Mouse (Mus musculus) urinary bladder, postnatal 10 days (tissue): Measurements from ENCODE around the gene Maco1.
"Not testable (repeated sequence)": the region's sequence is repeated elsewhere in the genome, so short reads cannot be mapped to it uniquely, and the experiment has no call there.

Source experiments
- DNase-seq: peaks from one replicate; pipeline ENCODE4 v3.0.0; 2022; ENCODE audit warnings: low spot score

Maco1 gene

DNA sequence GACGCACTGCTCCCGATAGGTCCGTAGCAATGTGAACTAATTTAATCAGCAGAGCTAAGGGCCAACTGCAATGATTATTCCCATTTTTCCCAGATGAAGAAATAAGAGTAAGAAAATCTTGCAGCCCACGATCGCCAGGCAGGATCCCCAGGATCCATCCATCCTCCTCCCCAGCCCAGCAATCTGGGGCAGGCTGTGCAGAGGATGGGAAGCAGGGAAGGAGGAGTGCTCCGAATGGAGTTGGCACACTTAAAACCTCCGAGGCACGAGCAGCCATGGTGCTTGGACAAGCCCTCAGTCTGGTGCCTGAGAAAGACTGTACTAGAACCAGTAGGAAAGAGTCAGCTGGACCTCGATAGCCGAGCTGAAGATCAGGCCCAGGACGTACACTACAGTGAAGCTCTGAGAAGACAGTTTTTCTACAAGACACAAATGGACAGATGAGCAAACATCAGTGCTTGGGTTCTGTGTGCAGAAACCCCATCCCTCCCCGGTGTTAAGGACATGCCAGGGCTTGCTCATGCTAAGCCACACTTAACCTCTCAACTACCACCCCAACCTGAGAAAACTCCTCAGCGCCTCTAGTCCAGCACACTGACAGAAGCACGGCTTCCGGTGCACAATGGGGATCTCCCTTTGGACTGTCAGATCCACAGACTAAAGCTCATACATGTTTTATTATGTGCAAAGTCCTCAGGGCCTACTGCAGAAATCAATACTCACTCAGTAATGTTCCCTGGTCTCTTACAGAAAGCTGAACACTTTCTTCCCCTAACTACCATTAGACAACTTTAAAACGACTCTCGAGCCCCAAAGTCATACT is 39.5 kb downstream of the Maco1 start:
- no peak for DNase-seq

DNA sequence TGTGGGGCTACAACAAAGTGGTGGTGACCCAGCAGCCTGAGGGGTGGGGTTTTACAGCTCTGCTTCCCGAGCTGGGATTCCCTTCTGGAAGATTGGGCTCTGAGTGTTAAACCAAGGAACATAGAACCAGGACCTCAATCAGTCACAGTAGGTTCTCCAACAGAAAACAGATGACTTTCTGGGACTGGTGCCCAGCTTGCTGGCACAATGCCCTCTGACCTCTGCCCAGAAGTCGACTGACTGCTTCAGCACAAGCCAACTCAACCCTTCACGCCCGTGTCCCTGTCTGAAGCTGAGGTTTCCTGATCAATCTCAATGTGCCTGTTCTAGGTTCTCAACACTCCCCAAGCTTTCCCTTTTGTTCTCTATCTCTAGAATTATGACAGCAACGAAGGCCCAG is 48.4 kb downstream of the Maco1 start:
- no peak for DNase-seq

DNA sequence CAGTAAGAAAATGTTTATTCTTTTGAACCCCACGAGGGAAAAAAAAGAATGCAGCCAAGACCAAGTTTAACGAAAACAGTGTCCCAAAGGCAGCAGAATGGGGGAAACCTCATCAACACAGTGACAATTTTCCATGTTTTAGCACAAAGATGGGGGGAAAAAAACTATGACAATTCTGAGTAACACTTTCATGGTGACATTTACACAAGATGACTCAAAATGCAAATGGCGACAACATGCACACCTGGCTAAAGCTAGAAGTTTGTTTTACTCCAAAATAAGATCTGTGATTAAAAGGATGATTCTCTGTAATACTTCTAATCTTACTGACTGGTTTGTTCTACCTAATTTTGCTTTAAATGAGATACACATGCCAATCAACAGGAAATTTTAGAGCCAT is 50.4 kb downstream of the Maco1 start:
- no peak for DNase-seq

DNA sequence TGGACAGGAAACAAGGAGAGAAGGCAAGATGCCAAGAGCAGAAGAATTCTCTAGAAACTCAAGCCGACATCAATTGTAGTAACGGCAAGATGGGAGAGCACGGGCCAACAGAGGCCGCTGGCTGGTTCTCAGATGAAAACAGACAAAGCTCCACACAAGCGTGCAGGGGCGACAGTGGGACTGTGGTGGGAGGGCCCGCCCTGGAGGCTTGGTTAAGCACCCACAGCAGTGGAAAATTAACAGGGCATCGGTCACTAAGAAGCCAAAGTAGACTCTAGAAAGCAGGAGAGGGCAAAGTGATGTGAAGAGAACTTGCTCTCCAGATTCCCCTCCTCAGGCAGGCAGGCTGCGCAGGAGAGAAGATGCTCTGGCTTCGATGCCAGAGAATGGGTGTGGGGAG is 51.0 kb downstream of the Maco1 start:
- no peak for DNase-seq

DNA sequence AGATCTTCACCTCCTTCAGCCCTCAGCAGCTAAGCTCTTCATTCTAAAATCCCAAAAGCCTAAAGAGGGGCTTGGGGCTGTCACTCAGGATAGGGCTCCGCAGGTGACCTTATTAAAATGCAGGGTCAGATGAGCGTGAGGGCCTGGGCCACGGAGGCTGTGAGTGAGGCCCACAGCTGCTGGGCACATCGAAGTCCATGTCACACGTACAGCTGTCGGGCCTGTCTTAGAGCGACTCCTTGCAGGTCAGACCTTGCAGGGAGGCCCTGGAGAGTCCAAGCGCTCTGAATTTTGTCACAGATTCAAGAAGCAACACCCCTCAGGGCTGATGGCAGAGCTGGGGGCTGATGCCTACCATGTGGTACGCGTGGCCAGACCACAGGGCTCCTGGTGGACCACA is 52.5 kb downstream of the Maco1 start:
- no peak for DNase-seq

DNA sequence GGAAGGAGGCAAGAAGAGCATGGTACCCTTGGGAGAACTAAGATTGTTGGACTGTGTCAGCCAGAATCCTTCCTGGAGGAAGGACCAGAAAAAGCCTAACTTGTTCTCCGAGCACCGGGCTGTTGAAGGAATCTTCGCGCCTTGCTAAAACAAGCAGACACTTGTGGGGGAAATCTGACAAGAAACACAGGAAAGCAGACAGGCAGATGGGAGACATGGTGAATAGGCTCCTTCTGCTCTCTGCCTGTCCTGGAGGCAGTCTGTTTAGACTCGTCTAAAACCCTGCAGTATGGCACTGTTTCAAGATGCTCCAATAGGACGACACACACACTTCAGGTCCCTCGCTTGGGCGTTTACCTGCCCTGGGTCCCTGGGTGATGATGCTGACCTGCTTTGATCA is 53.0 kb downstream of the Maco1 start:
- DNase-seq, result no peak

DNA sequence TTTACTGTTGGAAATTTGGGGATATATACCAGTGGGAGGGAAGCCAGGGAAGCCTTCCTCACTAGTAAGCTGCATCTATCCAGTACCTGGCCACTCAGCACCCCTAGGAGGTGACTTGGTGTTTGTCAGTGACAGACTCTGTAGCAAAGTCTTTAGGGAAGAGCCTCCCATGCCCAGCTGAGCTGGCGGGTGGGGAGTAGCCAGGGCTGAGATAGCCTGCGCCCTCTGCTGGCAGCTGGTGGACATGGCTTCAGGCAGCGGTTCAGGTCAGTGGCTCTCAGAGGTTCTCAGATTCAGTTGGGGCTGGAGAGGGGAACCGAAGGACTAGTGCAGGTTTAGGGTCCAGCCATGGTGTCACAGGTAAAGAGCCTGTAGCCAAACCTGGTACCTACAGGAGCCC is 53.9 kb downstream of the Maco1 start:
- no peak for DNase-seq

DNA sequence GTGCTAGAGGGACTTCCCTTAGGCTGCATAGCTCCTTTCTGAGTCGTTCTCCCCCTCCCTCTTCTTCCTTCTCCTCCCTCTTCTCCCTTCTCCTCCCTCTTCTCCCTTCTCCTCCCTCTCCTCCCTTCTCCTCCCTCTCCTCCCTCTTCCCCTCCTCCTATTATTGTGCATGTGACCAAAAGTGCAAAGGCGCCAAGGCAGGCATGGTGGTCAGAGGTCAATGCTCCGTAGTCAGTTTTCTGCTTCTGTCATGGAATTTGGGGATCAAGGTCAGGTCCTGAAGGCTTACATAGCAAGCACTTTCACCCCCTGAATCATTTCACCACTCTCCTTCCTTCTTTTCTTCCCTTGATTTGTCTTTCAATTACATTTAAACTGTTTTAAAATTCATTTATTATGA is 54.3 kb downstream of the Maco1 start:
- DNase-seq, result no peak

DNA sequence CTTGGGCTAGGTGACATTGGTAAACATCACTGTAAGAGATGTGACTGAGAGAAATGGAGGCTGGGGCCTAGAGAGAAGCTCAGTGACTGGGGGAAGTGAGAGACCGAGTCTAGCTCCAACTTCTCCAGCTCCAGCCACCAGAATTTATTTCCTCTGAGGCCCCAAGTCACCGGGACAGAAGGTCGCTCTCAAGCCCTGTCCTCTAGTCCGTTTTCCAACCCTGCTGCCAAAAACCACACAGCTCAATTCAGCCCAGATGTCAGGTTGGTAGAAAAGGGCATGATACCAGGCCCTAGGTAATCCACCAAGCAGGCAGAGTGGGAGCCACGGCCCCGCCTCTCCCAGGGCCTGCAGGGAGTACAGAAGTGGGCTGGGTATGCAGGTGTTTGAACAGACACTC is 55.5 kb downstream of the Maco1 start:
- DNase-seq, result no peak

DNA sequence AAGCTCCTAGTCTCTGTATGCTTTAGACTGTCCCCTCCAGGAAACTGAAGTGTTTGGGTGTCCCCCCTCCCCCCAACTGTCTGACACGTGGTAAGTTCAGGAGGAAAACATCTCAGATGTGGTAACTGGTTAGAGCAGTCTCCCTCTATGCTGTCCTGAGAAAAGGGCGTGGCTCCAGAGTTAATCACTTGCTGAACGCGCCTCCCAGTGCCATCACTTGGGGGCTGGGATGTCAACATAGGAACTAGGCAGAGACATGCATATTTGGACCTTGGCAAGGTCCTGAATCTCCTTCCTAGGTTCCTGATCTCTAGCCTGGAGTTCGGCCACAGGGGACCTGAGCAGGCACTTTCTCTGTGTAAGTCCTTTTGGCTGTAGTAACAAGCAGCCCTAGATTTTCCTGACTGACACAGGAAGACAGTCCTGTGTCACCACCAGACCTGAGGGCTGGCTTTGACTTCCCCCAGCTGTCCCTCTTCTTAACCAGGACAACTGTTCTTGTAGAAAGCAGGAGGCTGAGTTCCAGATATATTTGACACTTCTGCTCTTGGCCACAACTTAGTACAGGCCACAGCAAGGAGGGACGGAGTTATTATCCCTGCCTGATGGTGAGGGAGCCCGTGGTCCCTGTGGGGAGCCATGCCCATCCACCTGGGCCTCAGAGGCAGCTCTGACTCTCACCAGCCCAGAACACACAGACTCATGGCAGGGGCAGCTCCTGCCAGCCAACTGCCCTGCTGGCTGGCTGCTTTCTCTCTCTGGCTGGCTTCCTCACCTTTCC is 56.4 kb downstream of the Maco1 start:
- DNase-seq, result no peak

DNA sequence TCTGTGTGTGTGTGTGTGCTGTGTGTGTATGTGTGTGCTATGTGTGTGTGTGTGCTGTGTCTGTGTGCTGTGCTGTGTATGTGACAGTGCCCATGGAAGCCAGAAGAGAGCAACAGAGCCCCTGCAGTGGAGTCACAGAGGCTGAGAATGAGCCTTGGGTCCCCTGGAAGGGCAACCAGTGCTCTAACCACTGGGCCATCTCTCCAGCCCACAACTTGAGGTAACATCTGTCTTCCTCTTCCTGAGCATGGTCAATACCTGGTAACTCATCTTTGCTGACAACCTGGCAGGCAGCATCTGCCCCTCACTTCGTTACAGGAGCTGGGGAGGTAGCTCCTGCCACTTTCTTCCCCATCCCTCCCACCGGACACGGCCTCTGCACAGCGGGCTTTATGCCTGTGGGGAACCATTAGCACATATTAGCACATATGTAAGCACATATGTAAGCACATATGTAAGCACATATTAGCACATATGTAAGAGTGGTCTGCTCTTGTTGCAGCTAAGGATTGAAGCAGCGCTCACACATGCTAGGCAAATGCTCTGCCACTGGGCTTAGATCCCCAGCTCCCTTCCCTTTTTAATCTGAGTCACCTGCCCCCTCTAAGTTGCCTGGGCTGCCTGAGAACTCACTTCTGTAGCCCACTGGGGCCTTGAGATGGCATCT is 57.2 kb downstream of the Maco1 start:
- no peak for DNase-seq

DNA sequence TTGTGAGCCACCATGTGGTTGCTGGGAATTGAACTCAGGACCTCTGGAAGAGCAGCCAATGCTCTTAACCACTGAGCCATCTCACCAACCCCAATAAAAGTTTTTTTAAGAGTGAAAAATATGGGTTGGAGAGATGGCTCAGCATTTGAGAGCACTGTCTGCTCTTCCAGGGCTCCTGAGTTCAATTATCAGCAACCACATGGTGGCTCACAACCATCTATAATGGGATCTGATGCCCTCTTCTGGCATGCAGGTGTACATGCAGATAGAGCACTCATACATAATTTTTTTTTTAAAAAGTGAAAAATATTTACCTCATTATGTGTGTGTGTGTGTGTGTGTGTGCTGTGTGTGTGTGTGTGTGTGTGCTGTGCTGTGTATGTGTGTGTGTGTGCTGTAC is 58.2 kb downstream of the Maco1 start:
- DNase-seq, result not testable (repeated sequence)

DNA sequence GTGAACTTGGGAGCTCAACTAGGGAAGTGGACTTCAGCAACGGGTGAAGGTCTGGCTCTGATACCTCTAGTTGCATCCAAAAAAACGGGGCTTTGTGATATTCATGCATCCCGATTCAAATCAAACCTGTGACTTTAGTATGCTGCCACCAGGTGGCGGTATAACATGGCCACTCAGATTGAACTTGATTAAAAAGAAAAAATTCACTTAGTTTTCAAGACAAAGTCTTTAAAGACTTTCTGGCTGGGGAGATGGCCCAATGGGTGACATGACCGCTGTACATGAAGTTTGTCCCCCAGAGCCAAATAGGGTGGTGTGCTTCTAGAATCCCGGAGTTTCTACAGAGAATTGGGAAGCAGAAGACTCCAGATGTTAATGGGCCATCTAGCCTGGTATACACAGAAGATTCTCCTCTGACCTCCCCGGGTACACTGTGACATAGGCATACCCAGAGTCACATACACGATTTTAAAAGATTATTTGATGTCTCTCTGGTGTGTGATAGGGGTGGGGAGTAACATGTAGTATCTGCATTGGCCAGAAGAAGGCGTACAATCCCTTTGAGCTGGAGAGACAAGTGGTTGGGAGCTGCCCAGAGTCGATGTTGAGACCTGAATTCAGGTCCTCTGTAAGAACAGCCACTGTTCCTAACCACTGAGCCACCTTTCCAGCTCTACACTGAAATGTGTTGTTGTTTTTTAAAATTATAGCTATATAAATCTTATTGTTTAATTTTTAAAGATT is 59.8 kb downstream of the Maco1 start:
- DNase-seq, result no peak

DNA sequence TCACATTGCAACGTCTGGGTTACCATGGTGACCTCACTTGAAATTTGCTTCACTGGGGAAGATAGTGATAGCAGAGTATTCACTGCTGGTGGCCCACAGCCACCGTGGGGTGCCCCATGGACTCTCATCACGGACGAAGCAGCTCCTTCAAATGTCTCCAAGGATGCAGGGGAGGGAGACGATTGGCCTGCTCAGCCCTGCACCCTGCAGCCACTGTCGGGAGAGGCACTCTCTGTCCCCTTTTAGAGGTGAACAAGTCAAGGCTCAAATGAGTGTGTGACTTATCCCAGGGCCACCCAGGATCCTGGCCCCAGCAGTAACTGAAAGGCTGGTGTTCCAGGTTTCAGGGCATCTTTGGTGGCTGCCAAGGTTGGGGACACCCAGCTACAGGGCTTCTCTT is 61.4 kb downstream of the Maco1 start:
- DNase-seq, result no peak

DNA sequence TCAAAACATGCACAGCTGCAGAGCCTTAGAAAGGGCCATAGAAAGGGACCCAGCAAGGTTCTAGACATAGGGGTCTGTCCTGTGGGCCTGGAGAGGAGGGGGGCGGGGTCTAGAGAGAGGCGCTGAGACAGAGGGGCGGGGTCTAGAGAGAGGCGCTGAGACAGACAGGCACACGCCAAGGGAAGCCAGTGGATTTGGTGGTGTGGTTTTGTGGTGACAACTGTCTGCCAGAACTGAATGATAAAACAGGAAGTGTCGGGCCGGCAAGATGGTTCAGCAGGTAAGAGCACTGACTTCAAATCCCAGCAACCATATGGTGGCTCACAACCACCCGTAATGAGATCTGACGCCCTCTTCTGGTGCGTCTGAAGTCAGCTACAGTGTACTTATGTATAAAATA is 66.2 kb downstream of the Maco1 start:
- no peak for DNase-seq

DNA sequence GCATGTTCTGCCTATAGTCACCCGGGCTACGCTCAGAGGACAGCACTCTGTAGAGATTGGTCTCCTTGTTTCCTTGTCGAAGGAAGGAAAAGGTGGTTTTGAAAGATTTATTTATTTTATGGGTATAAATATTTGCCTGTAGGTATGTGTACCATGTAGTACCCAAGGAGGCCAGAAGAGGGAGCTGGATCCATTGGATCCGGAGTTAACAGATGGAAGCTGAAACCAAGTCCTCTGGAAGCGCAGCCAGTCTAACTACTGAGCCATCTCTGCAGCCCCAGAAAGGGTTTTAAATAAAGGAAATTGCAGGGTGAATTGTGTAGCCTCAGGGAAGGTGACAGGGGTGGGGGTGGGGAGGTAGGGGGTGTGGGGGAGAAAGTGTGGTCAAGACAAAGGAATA is 68.4 kb downstream of the Maco1 start:
- DNase-seq, result no peak

DNA sequence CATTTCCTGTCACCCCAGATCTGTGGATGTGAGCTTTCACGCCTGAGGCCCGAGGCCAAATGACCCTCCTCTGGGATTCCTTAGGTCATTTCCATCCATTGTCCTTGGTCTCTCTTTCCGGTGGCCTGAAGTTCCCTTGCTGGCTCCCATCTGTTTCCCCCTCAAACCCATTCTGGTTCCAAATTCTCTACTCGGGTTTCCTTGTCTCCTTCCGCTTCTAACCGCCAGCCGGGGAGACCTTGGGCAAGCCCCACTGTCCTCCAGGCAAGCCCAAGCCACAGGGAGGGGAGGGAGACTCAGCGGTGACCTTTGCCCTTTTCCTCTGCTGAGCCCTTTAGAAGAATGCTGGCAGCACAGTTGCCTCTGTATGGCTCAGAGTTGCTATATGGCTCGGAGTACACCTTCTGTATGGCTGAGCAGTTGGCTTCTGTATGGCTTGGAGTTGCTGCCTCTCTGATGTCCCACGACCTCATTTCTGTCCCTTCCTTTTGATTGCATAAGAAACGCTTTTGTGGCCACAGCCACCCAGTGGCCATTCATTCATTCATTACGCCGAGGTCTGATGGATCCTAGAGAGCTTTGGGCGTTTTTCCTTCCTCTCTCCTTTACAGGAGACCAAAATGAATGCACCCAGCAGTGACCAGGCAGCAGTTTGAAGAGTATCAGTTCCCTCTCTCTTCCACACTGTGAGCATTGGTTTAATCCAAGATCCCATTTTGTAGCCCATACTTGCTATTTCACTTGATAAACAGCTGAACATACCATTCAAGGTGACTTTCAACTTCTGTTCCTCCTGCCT is 73.8 kb downstream of the Maco1 start:
- no peak for DNase-seq

DNA sequence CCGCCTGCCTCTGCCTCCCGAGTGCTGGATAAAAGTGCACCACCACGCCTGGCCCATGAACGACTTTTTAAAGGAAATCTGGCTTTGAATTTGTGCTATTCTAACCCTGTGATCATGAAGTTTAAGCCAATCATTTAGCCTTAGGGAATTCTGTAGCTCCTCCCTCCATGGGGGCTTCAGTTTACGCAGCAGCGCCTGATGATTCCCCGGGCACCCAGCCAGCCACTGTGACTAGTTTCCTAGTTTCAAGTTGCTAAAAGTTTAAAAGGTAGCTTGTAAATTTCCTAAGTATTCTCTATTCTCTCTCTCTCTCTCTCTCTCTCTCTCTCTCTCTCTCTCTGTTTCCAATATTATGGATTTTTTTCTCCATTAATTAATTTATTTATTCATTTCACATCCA is 76.9 kb downstream of the Maco1 start:
- DNase-seq, result no peak

DNA sequence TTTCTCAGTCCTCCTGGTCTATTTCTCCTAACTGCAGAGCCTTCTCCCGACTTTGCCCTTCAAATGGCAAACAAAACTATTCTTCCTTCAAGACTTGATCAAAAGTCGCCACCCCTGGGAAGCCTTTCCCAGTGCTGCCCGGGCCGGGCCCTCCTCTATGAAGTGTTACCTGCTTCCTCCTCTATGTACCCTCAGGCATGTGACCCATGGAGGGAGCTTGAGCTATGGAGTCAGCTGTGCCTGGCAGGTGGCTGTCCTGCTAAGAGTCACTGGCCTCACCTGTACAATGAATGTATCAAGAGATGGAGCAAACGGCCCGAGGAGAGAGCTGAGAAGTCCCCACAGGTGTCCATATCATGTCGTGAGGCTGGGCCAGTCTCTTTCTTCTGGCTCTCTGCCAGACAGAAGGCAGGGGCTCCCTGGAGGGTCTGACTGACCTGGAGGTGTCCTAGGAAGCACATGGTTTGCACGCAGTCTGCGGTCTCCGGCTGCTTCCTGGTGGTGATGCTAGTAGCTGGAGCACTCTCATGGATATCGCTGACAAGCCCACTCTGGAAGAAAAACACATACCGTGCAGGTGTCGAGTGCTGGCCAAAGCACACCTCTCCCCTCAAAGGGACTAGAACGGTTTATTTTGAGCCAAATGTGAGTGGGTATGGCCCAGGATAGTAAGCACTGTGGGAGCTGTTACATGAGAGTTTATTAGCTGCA is 77.8 kb downstream of the Maco1 start:
- no peak for DNase-seq

DNA sequence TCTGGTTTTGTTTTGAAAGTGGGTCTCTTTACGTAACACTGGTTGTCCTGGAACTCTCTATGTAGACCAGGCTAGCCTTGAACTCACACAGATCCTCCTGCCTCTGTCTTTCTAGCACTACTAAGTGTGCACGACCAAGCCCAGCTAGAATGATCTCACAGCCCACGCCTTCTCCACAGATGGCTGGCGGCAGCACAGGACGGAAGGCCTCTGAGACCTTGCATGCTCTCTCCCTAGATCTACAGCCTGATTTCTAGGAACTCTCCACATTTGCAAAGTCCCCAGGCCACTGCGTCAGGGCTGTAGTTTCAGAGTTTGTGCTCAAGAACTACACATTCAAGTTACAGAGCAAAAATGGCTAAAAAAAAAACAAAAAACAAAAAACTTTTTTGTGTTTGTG is 79.0 kb downstream of the Maco1 start:
- no peak for DNase-seq
